Mouse (Mus musculus): ENCODE results near the gene Grasp. TPM values are rescaled to one million over a fixed set of nuclear protein-coding genes. Genes with fewer than 3 reads are reported as not detected.

The Grasp gene
- 5.6 and 6.0 TPM in 2 replicates for polyA plus RNA-seq (2014; fragmentation: Nextera tagmentation; extraction: Ambion mirVana)

DNA sequence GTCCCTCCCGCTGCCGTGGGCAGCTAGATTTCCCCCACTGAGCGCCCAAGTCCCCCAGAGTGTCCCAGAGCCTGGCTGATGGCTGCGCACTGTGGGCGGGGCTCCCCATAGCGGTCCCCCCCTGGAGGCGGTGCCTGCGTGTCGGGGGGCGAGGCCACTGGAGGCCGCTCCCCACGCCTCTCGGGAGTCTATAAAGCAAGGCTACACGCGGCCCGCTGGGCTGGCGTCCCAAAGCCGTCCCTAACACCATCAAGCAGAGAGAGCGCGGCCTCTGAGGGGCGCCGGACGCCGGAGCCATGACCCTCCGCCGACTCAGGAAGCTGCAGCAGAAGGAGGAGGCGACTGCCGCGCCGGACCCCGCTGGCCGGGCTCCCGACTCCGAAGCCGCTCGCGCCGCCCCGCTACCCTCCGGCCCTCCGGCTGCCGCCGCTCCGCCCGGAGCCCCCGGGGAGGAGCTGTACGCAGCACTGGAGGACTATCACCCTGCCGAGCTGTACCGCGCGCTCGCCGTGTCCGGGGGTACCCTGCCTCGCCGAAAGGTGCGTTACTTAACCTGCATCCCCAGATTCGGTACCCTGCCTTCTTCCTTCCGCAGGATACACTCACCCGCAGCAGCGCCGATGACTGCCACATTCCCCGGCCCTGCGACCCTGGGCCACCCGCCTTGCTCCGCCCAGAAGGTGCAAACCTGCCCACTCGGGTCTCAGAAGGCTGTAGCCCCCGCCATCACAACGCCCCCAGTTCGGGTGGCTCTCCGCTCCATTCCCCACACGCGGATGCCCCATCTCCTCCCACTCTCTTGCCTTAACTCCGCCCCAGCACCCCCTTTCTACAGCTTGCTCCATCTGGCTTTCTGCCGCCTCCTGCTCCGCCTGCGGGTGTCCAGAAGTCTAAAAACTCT is at the start of gene Grasp:
Gene Grasp, plus strand, starts transcription at position 183 of the 901 bp plus-strand sequence.
- H3K4me2 ChIP-seq (ENCODE audit: low read depth, low read length) = peak within 1 kb of the TSS; percentile 91
- H3K27ac ChIP-seq (replicated peaks; ENCODE audit: low read depth, low read length) = peak within 1 kb of the TSS; percentile 56
- peak; percentile 74 for ATAC-seq (replicated peaks; ENCODE audit: insufficient number of reproducible peaks, low FRiP score, low TSS enrichment, low read depth)
- H3K9ac ChIP-seq (replicated peaks; ENCODE audit: low read length) = peak within 1 kb of the TSS; percentile 87
- no peaks in the 10 kb centered on the region for H3K9me3 ChIP-seq (replicated peaks; ENCODE audit: control insufficient read depth, low read length)
- H3K4me1 ChIP-seq (ENCODE audit: control insufficient read depth, insufficient read depth, low read length) = peaks cover 9% of the 10 kb centered on the region
- DNase-seq (ENCODE audit: low spot score) = peak; percentile 91
- peak within 1 kb of the TSS; percentile 89 for H3K4me3 ChIP-seq (ENCODE audit: low read depth, low read length)
- H3K27me3 ChIP-seq (ENCODE audit: control insufficient read depth, insufficient read depth, low read length) = 0 out of 2 replicates have a peak, but pooled peaks cover 2% of the 10 kb centered on the region
- under 1% methylated on average over 74 of the region's 77 CpGs for WGBS
- H3K36me3 ChIP-seq (replicated peaks; ENCODE audit: control insufficient read depth, insufficient read depth, low read depth, low read length) = no peaks in the 10 kb centered on the region

DNA sequence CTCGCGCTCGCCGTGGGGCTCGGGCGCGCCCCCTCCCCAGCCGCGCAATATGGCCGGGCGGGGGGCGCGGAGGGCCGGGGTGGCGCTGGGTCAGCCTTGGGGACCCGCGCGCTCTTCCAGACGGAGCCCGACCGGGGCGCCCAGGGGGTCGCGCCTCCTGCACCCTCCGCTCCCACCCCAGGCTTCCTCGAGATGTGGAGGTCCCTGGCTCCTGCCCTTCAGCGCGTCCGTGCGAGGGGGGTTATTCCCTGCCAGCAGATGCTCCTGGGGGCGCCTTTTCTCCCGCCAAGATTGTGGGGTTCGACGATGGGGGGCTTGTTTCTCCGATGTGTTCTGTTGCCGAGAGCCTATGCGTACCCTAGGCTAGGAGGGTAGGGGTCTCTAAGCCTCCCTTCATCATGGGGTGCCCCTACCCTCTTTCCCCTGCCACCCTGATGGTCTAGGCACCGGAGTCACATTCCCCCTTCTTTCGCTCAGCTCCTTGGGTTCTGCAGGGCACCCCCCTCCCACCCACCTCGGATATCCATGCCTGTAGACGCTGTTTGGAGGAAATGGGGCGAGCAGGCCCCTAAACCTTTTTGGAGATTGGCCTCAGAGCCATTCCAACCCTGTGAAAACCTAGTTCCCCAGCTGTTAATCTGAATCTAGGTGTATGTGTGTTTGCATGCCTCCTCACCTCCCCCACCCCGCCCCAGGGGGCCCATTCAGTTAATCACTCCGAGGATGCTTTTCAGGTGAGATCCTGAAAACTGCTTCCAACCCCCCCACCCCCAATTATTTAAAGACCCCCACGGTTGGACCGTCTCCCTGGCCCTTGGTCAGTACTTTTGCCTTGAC is 49.5 kb upstream of the Grasp start:
- under 1% methylated on average over 44 of the region's 46 CpGs for WGBS

DNA sequence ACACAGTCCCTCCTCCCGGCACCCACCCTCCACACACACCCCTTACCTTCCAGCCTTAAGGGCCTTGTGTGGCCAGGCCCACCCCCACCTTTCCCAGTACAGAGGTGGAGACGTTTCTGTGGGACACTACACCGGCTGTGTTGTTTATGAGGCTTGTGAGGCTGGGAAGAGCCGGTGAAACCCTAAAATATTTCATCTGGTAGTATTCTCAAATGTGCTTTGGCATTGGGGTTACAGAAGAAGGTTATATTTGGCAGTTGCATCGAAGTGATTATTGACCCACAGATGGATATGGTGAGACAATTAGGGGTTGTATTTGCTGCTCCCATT is 48.9 kb upstream of the Grasp start:
- Histone ChIP-seq H3K27ac (replicated peaks; ENCODE audit: low read depth, low read length) (no peak overlapping the region), H3K4me2 (ENCODE audit: low read depth, low read length) (peak overlapping the region; percentile 84), H3K9ac (replicated peaks; ENCODE audit: low read length) (peak overlapping the region; percentile 93), H3K4me1 (ENCODE audit: control insufficient read depth, insufficient read depth, low read length) (peaks cover 4% of the 10 kb centered on the region; the same call in 1 of the 2 replicates), H3K36me3 (replicated peaks; ENCODE audit: control insufficient read depth, insufficient read depth, low read depth, low read length) (no peaks in the 10 kb centered on the region), H3K9me3 (replicated peaks; ENCODE audit: control insufficient read depth, low read length) (no peaks in the 10 kb centered on the region), H3K27me3 (ENCODE audit: control insufficient read depth, insufficient read depth, low read length) (no peaks in the 10 kb centered on the region), H3K4me3 (ENCODE audit: low read depth, low read length) (peak overlapping the region; percentile 93)
- DNase-seq (ENCODE audit: low spot score) (no peak), ATAC-seq (replicated peaks; ENCODE audit: insufficient number of reproducible peaks, low FRiP score, low TSS enrichment, low read depth) (no peak)
- 16% methylated on average over 5 of the region's 5 CpGs for WGBS

More for the DNA sequence above, 49.5 kb upstream of the Grasp start:
- H3K4me2 ChIP-seq (ENCODE audit: low read depth, low read length) = peak overlapping the region; percentile 84
- H3K36me3 ChIP-seq (replicated peaks; ENCODE audit: control insufficient read depth, insufficient read depth, low read depth, low read length) = no peaks in the 10 kb centered on the region
- ATAC-seq (replicated peaks; ENCODE audit: insufficient number of reproducible peaks, low FRiP score, low TSS enrichment, low read depth) (peak; percentile 65), DNase-seq (ENCODE audit: low spot score) (no peak)
- peak overlapping the region; percentile 93 for H3K9ac ChIP-seq (replicated peaks; ENCODE audit: low read length)
- peak overlapping the region; percentile 57; the same call in 1 of the 2 replicates for H3K27ac ChIP-seq (replicated peaks; ENCODE audit: low read depth, low read length)
- peak overlapping the region; percentile 93 for H3K4me3 ChIP-seq (ENCODE audit: low read depth, low read length)
- H3K9me3 ChIP-seq (replicated peaks; ENCODE audit: control insufficient read depth, low read length) = no peaks in the 10 kb centered on the region
- H3K27me3 ChIP-seq (ENCODE audit: control insufficient read depth, insufficient read depth, low read length) = no peaks in the 10 kb centered on the region
- H3K4me1 ChIP-seq (ENCODE audit: control insufficient read depth, insufficient read depth, low read length) = peaks cover 4% of the 10 kb centered on the region; the same call in 1 of the 2 replicates

DNA sequence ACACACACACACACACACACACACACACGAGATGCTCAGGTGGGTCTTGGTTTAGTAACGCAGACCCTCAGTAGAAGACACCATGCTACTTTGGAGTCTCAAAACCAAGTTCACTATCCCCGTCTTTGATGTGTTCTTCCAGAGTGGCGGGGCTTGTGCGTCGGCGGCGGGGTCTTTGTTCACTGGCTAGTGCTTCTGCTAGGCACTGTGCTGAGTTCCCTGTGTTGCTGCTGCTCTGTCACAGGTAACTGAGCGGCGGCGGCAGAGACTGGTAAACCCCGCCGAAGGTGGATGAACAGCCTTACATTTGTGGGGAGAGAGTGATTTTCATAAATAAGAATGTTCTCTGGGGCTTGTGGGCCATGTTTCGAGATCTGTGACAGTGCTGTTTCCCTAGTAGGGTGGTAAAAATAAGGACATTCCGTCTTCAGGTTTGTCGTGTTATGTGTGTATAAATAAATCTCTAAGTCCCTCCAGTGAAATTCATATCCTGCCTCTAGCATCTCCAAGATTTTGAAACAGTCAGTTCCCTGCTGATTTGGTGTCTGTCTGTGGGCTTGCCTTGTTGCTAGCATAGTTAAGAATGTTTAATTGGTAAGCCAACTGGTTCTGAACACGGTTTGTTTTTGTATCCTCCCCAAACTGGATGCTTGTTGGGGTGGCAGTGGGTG is 48.2 kb upstream of the Grasp start:
- WGBS = 28% methylated on average over 17 of the region's 17 CpGs
- H3K4me3 ChIP-seq (ENCODE audit: low read depth, low read length) = peak overlapping the region; percentile 93
- H3K27me3 ChIP-seq (ENCODE audit: control insufficient read depth, insufficient read depth, low read length) = no peaks in the 10 kb centered on the region
- H3K4me2 ChIP-seq (ENCODE audit: low read depth, low read length) = peak overlapping the region; percentile 84
- ATAC-seq (replicated peaks; ENCODE audit: insufficient number of reproducible peaks, low FRiP score, low TSS enrichment, low read depth) (no peak), DNase-seq (ENCODE audit: low spot score) (peak; percentile 48)
- H3K36me3 ChIP-seq (replicated peaks; ENCODE audit: control insufficient read depth, insufficient read depth, low read depth, low read length) = no peaks in the 10 kb centered on the region
- H3K4me1 ChIP-seq (ENCODE audit: control insufficient read depth, insufficient read depth, low read length) = peaks cover 4% of the 10 kb centered on the region; the same call in 1 of the 2 replicates
- H3K9ac ChIP-seq (replicated peaks; ENCODE audit: low read length) = peak overlapping the region; percentile 93
- H3K9me3 ChIP-seq (replicated peaks; ENCODE audit: control insufficient read depth, low read length) = no peaks in the 10 kb centered on the region
- H3K27ac ChIP-seq (replicated peaks; ENCODE audit: low read depth, low read length) = no peak overlapping the region

DNA sequence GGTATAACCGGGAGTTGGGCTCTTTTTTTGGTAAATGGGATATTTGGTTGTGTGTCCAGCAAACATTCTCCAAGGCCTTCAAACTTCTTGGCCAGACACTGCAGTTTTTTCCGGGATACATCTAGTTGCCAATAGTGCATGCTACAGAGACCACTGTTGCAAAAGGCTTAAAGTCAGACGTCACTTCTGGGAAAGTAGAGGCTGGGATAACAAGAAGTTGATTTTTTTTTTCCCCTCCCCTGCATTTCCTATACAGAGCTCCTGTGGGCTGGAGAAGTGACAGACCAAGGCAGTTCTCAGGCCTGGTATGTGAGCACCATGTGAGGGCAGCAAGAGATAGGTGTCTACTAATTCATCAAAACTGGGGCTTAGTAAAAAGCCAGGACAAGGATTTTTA is 47.7 kb upstream of the Grasp start:
- no peak overlapping the region for H3K9ac ChIP-seq (replicated peaks; ENCODE audit: low read length)
- DNase-seq (ENCODE audit: low spot score) = no peak
- H3K4me3 ChIP-seq (ENCODE audit: low read depth, low read length) = no peak overlapping the region
- H3K9me3 ChIP-seq (replicated peaks; ENCODE audit: control insufficient read depth, low read length) = no peaks in the 10 kb centered on the region
- H3K27me3 ChIP-seq (ENCODE audit: control insufficient read depth, insufficient read depth, low read length) = no peaks in the 10 kb centered on the region
- 63% methylated on average over 3 of the region's 3 CpGs for WGBS
- ATAC-seq (replicated peaks; ENCODE audit: insufficient number of reproducible peaks, low FRiP score, low TSS enrichment, low read depth) = no peak
- no peak overlapping the region for H3K27ac ChIP-seq (replicated peaks; ENCODE audit: low read depth, low read length)
- H3K4me1 ChIP-seq (ENCODE audit: control insufficient read depth, insufficient read depth, low read length) = peaks cover 6% of the 10 kb centered on the region; the same call in 1 of the 2 replicates
- H3K4me2 ChIP-seq (ENCODE audit: low read depth, low read length) = no peak overlapping the region; the same call in 1 of the 2 replicates
- H3K36me3 ChIP-seq (replicated peaks; ENCODE audit: control insufficient read depth, insufficient read depth, low read depth, low read length) = no peaks in the 10 kb centered on the region

DNA sequence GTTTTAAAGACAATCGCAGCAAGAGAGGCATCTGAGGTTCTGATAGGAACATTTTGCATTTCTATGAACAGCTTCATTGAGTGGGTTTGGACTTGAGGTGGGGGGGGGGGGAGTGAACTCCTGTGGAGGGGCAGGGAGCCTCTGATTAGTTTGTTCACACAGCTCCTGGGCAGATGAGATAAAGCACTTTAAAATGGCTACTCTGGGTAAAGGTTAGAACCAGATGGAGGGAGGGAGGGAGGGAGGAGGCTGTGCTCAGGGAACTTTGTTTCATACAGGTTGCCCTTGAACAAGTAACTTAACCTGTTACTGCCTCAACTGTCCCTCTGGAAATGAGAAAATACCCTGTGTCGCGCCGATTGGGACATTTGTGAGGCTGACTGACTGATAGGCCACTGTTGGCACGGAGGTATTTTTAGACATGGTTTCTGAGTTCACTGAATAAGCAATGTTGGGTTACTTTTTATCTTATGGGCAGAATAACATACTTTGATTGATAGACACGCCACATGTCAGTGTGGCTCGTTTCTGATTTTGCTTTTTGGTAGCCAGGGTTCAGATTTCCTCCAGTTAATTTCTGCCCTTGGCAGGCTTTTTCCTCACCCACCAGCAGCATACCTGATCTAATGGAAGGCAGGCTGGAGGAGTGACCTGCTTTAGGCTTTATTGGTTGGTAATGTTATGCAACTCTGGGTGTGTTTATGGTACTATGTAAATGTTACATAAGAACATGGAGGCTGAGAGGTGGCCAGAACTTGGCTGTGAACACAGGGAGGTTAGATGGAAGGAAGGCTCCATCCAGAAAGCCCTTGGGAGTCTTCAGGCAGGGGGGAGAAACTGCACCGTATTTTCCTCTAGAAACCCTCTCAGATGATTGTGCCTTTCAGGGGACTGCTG is 46.9 kb upstream of the Grasp start:
- H3K4me1 ChIP-seq (ENCODE audit: control insufficient read depth, insufficient read depth, low read length) = peaks cover 8% of the 10 kb centered on the region; the same call in 1 of the 2 replicates
- no peak overlapping the region for H3K4me2 ChIP-seq (ENCODE audit: low read depth, low read length)
- WGBS = 61% methylated on average over 8 of the region's 8 CpGs
- H3K4me3 ChIP-seq (ENCODE audit: low read depth, low read length) = no peak overlapping the region
- H3K9me3 ChIP-seq (replicated peaks; ENCODE audit: control insufficient read depth, low read length) = no peaks in the 10 kb centered on the region
- no peak for ATAC-seq (replicated peaks; ENCODE audit: insufficient number of reproducible peaks, low FRiP score, low TSS enrichment, low read depth)
- no peak overlapping the region for H3K9ac ChIP-seq (replicated peaks; ENCODE audit: low read length)
- H3K36me3 ChIP-seq (replicated peaks; ENCODE audit: control insufficient read depth, insufficient read depth, low read depth, low read length) = no peaks in the 10 kb centered on the region
- no peak overlapping the region for H3K27ac ChIP-seq (replicated peaks; ENCODE audit: low read depth, low read length)
- DNase-seq (ENCODE audit: low spot score) = no peak
- H3K27me3 ChIP-seq (ENCODE audit: control insufficient read depth, insufficient read depth, low read length) = no peaks in the 10 kb centered on the region

Data from embryonic facial prominence, embryonic 11.5 days (tissue).